Mouse (Mus musculus) heart, embryonic 16.5 days (tissue): ENCODE measurements at regions not wholly inside any gene's neighbourhood (a gene's known extent, or its start where the extent isn't known, plus 50 kb on each side); places are given as distances from the start of the nearest gene placed in this dataset.
A peak's percentile ranks its signal among the peaks of the same experiment; 100 is the strongest.

Experiments used
- ATAC-seq: fragments of 200-750 bp; cut with Nextera tagmentation; replicated peaks from 2 replicates; pipeline ENCODE4 v1.8.0; 2017; ENCODE audit warnings: moderate number of reproducible peaks; ENCODE audit not compliant: insufficient read depth, low FRiP score; ENCODE audit errors: extremely low read depth
- H3K27ac ChIP-seq: fragments of 300-500 bp; sonication (generic); 2 replicates; pipeline ENCODE4 v1.5.1; 2014; ENCODE audit warnings: mild to moderate bottlenecking, low read length, control low read depth, moderate library complexity
- H3K27me3 ChIP-seq: fragments of 300-500 bp; sonication (generic); 2 replicates; pipeline ENCODE4 v1.6.1; 2014; ENCODE audit warnings: low read length, mixed read lengths; ENCODE audit not compliant: control insufficient read depth, insufficient read depth
- H3K36me3 ChIP-seq: fragments of 300-500 bp; sonication (generic); 2 replicates; pipeline ENCODE4 v1.6.1; 2014; ENCODE audit not compliant: control insufficient read depth, insufficient read depth
- H3K4me1 ChIP-seq: fragments of 300-500 bp; sonication (generic); 2 replicates; pipeline ENCODE4 v1.6.1; 2014; ENCODE audit warnings: low read length, mixed read lengths; ENCODE audit not compliant: control insufficient read depth, insufficient read depth
- H3K4me2 ChIP-seq: fragments of 300-500 bp; sonication (generic); 2 replicates; pipeline ENCODE4 v1.6.1; 2014; ENCODE audit warnings: low read depth, mild to moderate bottlenecking, control low read depth, low read length
- H3K4me3 ChIP-seq: fragments of 300-500 bp; sonication (generic); 2 replicates; pipeline ENCODE4 v1.5.1; 2014; ENCODE audit warnings: mild to moderate bottlenecking, control low read depth, low read length
- H3K9ac ChIP-seq: fragments of 300-500 bp; sonication (generic); 2 replicates; pipeline ENCODE4 v1.6.1; 2014; ENCODE audit warnings: low read length, control low read depth
- H3K9me3 ChIP-seq: fragments of 300-500 bp; sonication (generic); replicated peaks from 2 replicates; pipeline ENCODE4 v1.6.1; 2016; ENCODE audit warnings: low read length; ENCODE audit not compliant: control insufficient read depth
- WGBS: fragments of 180-500 bp; shearing (Covaris S2); extraction: QIAGEN DNeasy Blood & Tissue Kit; methylation state at CpG from one replicate; pipeline ENCODE4 v1.1.7; 2014; 5-methylcytosine and 5-hydroxymethylcytosine counted together

- Histone ChIP-seq H3K36me3 (no peaks in the 10 kb centered on the region), H3K4me1 (peaks cover 34% of the 10 kb centered on the region), H3K4me2 (peak overlapping the region; percentile 86), H3K4me3 (peak overlapping the region; percentile 54), H3K9me3 (no peaks in the 10 kb centered on the region), H3K27ac (peak overlapping the region; percentile 78), H3K27me3 (no peaks in the 10 kb centered on the region), H3K9ac (peak overlapping the region; percentile 72)
- ATAC-seq, result peak; percentile 4; the same call in 1 of the 2 replicates
- WGBS, result 9% methylated on average over 13 of the region's 13 CpGs
Observed at GRCm38 (mm10) chr17:47974503-47974902, 50.1 kb upstream of the Foxp4 start.
